Mouse (Mus musculus): Measurements from ENCODE around the gene Rnf141. TPM values are rescaled to one million over a fixed set of nuclear protein-coding genes. Genes with fewer than 3 reads are reported as not detected.

Rnf141 gene
- total RNA-seq, 2 experiments from 2014 or later, result 75.3 to 87.6 TPM

GRCm38 (mm10) chr7:110823995-110824953, 20.0 kb downstream of the Rnf141 start:
- no peak for DNase-seq

GRCm38 (mm10) chr7:110823593-110823992, 20.7 kb downstream of the Rnf141 start:
- no peak for DNase-seq

- DNase-seq, result no peak
Measured at GRCm38 (mm10) chr7:110823076-110823475, 21.2 kb downstream of the Rnf141 start.

- no peak for DNase-seq
Measured at GRCm38 (mm10) chr7:110822055-110822454, 22.2 kb downstream of the Rnf141 start.

GRCm38 (mm10) chr7:110821653-110822052, 22.6 kb downstream of the Rnf141 start:
- no peak for DNase-seq

GRCm38 (mm10) chr7:110821068-110821467, 23.2 kb downstream of the Rnf141 start:
- DNase-seq, result no peak

GRCm38 (mm10) chr7:110818787-110819350, 25.4 kb downstream of the Rnf141 start:
- no peak for DNase-seq

GRCm38 (mm10) chr7:110818206-110818605, 26.1 kb downstream of the Rnf141 start:
- DNase-seq, result no peak

- DNase-seq, result no peak
Measured at GRCm38 (mm10) chr7:110816037-110816436, 28.2 kb downstream of the Rnf141 start.

GRCm38 (mm10) chr7:110813983-110814382, 30.3 kb downstream of the Rnf141 start:
- no peak for DNase-seq

GRCm38 (mm10) chr7:110811529-110811928, 32.7 kb downstream of the Rnf141 start:
- DNase-seq, result no peak

- no peak for DNase-seq
Measured at GRCm38 (mm10) chr7:110810995-110811394, 33.3 kb downstream of the Rnf141 start.

GRCm38 (mm10) chr7:110809585-110810557, 34.4 kb downstream of the Rnf141 start:
- no peak for DNase-seq

- no peak for DNase-seq
Measured at GRCm38 (mm10) chr7:110808962-110809361, 35.3 kb downstream of the Rnf141 start.

- DNase-seq, result no peak
Measured at GRCm38 (mm10) chr7:110807460-110808030, 36.7 kb downstream of the Rnf141 start.

GRCm38 (mm10) chr7:110804266-110804665, 40.0 kb downstream of the Rnf141 start:
- DNase-seq, result peak; percentile 47 to 57

- DNase-seq, result no peak
Measured at GRCm38 (mm10) chr7:110803131-110803530, 41.1 kb downstream of the Rnf141 start.

GRCm38 (mm10) chr7:110801028-110801427, 43.2 kb downstream of the Rnf141 start:
- peak; percentile 78 to 84 for DNase-seq

GRCm38 (mm10) chr7:110797722-110798409, 46.4 kb downstream of the Rnf141 start:
- DNase-seq, result no peak

GRCm38 (mm10) chr7:110796367-110797051, 47.7 kb downstream of the Rnf141 start:
- DNase-seq, result no peak

- DNase-seq, result no peak
Measured at GRCm38 (mm10) chr7:110794722-110795121, 49.5 kb downstream of the Rnf141 start.

Measured in layer of hippocampus, postnatal 36 days (tissue).